Mouse (Mus musculus) left cerebral cortex, postnatal 36 days (tissue): ENCODE measurements around the gene H2afx. TPM values are rescaled to one million over a fixed set of nuclear protein-coding genes. Genes with fewer than 3 reads are reported as not detected.
A peak's percentile ranks its signal among the peaks of the same experiment; 100 is the strongest.
"Not testable (repeated sequence)": the region's sequence is repeated elsewhere in the genome, so short reads cannot be mapped to it uniquely, and the experiment has no call there.

Source experiments
- DNase-seq, 2 experiments: peaks; one replicate each; pipeline ENCODE4 v3.0.0; 2021 to 2022; ENCODE audit warnings: low spot score in 2 of 2, mixed read lengths in 1 of 2
- intact Hi-C: fragments of 180-260 bp; cut with DNase I; formaldehyde crosslinking; loops from one replicate; pipeline ENCODE4 v1.15.1; 2025
- total RNA-seq, 2 experiments: library from RNA; stranded (reverse); gene quantifications; 2 replicates each; pipeline ENCODE4 v1.2.3; 2021

Gene H2afx
- total RNA-seq, 2 experiments from 2014 or later = 53.2 to 62.5 TPM

DNA sequence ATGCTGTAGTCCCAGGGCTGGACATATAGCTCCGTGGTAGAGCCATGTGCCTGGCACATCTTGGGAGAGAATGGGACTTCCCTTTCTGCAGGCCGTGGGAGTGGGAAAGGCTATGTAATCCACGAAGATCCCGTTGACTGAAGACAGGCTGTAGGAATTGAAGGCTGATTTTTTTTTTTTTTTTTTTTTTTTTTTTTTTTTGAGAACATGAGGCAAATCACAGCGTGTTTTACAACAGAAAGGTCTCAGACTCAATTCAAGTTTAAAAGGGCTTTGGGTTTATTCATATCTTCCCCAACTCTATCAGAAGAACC is 1.6 kb downstream of the H2afx start:
- no peak for DNase-seq
- intact Hi-C loops = loop anchor here (10.0 kb wide), 1 partner anchor 101 kb away; the partner anchor contains the start of gene Cbl

DNA sequence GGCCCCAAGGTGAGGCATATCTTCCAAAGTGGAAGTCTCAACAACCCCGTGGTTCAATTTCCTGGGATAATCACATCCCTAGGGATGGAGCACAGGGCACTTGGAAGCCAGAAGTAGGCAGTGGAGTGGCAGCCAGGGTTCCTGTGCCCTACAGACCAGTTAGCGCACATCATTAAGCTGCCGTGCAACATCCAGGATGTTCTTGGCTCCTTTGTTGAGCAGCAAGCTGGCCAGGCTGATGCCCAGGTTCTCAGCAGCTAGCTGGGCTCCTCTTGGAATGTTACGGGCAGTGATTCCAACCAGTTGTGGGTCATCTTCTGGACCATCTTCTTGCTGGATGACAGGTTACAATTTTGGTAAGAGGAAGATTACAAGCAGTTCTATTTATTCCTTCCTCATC is 2.0 kb downstream of the H2afx start:
- intact Hi-C loops = loop anchor here (10.0 kb wide), 1 partner anchor 102 kb away; the partner anchor contains the start of gene Cbl

DNA sequence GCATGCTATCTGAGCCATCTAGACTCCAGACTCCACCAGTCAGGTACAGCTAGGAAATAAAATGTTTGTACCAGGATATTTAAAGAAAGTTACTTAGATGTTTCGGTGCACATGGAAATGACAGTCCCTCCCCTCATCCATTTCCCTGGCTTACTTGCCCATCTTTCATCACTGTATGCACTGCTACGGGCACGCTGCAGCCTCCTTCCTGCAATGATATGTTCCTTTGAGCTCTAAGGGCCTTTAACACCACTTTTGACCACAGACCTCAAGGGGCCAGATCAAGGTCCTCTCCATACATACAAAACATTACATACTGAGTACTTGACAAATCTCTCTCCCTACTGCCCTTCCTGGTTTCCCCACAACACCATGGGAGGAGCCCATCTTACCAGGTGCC is 2.5 kb downstream of the H2afx start:
- intact Hi-C loops = loop anchor here (10.0 kb wide), 1 partner anchor 102 kb away; the partner anchor contains the start of gene Cbl

More for the DNA sequence above, 2.0 kb downstream of the H2afx start:
- DNase-seq = not testable (repeated sequence)

DNA sequence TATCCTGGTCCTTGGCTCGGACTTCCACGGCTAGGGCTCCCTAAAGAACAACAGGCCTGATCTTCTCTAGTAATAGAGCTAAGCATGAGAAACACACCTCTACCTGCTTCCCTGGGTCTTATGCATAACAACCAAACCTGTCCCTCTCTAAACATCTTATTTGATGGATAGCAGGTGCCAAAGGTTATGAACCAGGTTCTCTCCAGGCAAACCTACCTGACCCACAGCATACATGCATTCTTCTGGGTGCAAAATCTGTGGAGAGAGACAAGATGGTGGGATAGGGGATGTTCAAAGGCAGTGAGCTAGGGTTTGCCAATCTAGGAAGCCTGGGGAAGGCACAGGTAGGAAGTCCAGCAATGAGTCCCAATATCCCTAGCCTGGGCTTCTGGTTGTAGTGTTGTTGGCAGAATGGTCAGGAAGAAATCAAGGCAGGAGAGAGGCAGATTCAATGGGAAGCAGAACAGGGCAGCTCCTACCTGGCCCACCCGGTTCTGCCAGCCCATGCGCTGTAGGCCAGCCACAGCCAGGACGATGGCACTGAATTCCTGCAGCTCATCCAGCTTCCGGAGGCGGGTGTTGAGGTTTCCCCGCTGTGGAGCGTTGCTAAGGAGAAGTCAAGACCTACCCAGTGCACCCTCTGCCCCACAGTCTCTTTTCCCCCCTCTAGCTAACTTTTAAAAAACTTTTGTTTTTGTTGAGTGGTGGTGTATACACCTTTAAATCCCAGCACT is 3.1 kb downstream of the H2afx start:
- DNase-seq = no peak
- intact Hi-C loops = loop anchor here (10.0 kb wide), 1 partner anchor 103 kb away; the partner anchor contains the start of gene Cbl

More for the DNA sequence above, 2.5 kb downstream of the H2afx start:
- DNase-seq = no peak

DNA sequence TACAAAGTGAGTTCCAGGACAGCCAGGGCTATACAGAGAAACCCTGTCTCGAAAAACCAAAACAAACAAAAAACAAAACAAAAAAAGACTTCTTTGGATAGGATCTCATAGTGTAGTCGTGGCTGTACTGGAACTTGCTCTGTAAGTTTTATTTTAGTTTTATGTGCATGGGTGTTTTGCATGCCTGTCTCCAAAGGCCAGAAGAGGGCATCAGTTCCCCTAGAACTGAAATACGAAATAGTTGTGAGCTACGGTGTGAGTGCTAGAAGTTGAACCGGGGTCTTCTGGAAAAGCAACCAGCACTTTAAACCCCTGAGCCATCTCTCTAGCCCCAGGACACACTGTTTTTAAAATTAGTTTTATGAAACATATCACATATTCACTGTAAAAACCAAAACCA is 4.1 kb downstream of the H2afx start:
- no peak for DNase-seq
- intact Hi-C loops = loop anchor here (10.0 kb wide), 1 partner anchor 104 kb away; the partner anchor contains the start of gene Cbl

DNA sequence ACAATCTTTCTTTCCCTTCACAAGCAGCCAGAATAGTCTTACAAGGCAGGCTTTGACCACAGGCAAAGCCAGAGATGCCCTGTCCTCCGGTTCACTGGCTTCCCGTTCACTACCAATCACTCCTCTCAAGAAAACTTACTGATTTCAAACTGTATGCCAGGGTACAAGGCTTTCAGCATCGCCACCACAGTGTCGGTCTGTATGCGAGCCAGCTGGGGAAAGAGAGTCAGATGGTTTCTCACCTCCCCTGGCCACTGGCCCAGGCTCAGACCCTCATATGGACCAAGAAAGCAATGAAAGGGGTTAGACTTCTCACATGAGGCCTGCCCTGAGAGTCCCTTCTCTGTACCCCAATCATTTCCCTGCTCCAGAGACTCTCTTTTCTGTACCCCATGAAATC is 7.0 kb downstream of the H2afx start:
- no peak for DNase-seq
- intact Hi-C loops = no loop called here

DNA sequence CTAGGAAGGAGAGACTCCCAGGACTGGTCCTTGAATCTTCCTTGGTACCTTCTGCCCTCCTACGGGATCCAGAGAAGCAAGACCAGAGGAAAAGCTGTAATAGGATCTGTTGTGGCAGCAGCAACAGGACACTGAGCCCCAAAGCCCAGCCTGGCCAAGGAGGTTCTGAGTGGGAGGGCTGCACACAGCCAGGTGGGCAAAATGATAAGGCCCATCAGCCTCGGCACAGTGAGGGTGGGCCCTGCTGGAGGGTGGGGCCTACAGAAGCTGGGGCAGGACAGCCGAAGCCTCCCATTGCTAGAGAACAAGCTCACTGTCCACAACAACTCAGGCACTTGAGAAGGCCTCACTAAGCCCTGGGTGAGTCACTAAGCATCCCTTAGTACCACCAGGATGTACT is 7.7 kb downstream of the H2afx start:
- no peak for DNase-seq
- intact Hi-C loops = no loop called here

DNA sequence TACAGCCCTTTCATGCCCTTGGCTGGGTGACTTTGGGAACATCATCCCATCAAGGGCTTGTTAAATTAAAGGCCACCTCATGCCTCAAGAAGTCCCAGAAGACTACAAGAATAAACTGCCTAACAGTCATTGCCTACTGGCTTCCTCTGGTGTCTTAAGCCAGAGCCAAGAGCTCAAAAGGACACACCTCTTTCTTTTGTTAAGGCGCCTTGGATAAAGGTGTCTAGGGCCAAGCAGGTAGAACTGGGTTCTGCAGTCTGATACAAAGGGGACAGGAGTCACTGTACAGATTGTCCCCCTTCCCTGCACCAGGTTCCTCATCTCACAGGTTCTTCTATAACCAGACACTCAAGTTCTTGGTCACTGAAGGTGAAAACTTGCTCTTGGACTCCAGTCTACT is 8.1 kb downstream of the H2afx start:
- intact Hi-C loops = no loop called here

DNA sequence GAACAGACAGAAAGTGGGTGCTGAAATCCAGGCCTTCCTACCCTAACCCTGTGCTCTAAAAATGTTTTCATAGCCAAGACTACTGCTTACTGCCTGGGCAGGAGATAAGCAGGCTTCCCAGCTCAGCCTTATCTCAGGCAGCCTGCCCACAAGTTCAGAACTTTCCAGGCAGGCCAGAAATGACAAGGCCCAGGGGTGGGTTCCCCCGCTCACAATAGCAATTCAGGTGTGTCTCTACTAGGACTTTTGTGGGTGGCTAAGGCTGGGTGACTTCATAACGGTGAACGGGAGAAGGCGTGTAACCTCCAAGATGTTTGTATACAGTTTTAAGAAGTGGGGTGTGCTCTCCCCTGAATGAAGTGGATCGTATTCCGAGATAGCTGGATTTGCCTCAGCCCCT is 8.8 kb downstream of the H2afx start:
- intact Hi-C loops = no loop called here
- DNase-seq = no peak

More for the DNA sequence above, 8.1 kb downstream of the H2afx start:
- DNase-seq = no peak

DNA sequence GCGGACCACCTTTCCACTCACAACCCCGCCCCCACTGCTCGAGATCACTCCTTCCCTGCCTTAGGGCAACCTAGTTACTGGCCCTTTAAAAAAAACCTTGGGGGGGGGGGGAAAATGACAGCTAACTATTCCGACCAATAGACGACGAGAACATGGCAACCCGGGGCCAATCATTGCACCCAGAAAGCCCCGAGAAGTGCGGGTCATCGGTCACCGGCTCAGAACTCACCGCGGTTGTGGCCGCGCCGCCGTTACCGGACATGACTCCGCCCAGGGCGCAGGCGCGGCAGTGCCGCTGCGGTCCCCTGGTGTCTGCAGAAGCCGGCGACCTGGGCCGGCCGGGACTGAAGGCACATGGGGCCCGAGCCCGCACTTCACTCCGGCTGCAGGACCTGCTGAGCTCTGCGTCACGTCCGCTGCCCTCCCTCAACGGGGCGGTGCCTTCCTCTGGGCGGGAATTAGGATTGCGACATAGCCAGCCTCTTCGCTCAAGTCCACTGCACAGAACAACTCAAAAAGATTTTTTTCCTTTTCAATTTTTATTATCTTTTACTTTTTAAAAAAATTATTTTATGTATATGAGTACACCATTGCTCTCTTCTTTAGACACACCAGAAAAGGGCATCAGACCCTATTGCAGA is 9.4 kb downstream of the H2afx start, which contains the start of gene Hmbs:
TSS of gene Hmbs (minus strand) at position 448 of the 641 bp plus-strand sequence.
- peak; percentile 92 to 93 for DNase-seq
- intact Hi-C loops = no loop called here

DNA sequence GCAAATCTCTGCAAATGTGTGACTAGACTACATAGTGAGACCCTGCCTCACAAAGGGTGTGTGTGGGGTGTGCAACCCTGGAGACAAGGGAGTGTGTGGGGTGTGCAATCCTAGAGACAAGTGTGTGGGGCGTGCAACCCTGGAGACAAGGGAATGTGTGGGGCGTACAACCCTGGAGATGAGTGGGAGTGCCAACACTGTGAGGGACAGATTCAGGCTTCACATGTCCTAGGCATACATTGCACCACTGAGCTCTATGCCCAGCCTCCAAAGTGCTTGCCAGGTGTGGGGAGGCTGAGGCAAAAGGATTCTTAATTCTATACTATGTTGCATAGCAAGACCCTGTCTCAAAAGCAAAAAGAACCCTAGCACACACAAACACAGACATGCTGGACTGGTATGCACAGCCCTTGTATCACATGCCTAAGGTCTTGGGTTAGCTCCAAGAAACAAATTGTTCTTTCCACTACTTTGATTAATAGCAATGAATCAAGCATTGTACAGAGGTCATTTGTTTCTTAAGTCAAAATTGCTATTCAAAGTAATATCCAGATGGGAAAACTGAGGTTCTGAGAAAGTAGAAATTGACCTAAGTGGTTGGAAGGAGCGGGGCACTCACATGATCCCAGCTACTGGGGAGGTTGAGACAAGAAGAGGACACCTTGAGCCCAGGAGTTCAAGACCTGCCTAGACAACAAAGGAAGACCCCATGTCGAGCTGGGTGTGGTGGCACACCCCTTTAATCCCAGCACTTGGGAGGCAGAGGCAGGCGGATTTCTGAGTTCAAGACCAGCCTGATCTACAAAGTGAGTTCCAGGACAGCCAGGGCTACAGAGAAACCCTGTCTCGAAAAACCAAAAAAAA is 11.3 kb downstream of the H2afx start:
- intact Hi-C loops = no loop called here
- DNase-seq = no peak

DNA sequence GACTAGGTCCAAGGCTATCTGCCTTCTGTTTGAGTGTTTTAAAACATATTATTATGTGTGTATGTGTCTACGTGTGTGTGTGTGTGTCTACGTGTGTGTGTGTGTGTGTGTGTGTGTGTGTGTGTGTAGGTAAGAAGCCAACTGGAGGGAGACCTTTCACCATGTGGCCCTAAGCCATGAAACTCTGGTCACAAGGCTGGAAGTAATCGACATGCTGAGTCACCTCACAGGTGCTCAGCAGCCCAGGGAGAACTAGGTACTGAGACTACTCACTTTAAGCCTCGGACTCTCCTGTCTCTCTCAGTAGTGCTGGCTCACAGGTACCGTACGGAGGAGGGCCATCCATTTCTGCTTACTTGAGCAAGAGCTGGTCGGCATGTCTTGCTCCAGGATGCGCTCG is 12.7 kb downstream of the H2afx start:
- intact Hi-C loops = no loop called here

DNA sequence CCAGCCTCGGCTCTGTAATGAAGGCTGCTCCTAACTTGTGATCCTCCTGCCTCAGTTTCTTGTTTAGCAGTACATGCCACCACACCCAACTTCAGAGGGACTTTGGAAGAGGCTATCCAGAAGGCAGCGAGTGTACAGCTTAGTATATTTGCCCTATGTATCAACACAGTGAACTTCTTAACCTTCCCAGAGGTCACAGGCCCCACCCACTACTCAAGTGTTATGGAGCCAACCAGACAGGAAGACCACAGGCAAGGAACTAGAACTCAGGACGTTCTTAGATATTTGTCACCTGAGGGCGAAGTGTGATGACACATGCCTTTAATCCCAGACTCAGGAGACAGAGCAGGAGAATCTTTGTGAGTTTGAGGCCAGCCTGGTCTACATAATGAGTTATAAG is 13.1 kb downstream of the H2afx start:
- intact Hi-C loops = no loop called here
- DNase-seq = no peak

More for the DNA sequence above, 12.7 kb downstream of the H2afx start:
- no peak for DNase-seq

DNA sequence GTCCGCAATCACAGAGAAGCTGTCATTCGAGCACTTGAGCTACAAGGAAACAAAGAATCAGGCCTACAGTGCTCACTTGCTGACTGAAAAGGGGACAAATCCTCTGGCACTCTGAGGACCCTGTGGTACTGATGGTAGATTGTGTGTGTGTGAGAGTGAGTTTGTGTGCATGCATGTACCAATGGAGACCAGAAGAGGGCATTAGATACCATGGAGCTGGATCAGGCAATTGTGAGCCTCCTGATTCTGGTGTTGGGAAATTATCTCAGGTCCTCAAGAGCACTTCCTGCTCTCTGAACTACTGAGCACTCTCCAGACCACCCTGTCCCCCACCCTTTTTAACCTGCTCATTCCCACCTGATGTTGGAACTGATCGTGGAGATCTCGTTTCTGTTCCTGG is 14.1 kb downstream of the H2afx start:
- intact Hi-C loops = no loop called here
- no peak for DNase-seq

DNA sequence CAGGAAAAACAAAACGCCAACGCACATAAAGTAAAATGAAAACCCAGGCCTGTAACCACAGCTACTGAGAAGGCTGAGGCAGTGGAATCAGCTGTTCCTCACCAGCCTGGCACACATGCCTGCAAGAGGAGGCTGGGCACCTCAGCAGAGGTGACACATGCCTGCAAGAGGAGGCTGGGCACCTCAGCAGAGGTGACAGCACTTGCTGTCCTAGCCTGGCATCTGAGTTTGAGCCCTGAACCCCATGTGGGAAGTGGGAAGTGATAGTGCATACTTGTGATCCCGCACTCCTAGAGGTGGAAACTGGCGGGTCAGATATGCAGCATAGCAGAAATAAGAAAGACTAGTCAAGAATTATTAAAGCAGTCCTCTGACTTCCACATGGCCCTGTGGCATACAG is 16.9 kb downstream of the H2afx start:
- intact Hi-C loops = no loop called here
- no peak for DNase-seq

DNA sequence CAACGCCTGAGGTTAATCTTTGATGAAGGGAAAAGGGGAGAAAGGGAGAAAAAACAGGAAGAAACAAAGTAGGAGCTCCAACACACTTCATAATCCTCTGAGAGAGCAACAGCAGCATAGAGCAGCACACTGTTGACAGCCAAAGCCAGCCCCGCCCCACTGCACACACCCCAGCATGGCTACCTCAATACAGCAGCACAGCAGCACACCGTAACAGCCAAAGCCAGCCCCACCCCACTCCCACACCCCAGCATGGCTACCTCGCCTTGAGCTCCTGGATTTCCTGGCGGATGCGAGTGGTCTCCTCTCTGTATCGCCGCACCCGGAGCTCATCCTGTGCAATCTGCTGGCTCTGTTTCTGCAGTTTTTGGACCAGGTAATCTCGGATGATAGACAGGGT is 17.8 kb downstream of the H2afx start:
- intact Hi-C loops = no loop called here
- DNase-seq = no peak

DNA sequence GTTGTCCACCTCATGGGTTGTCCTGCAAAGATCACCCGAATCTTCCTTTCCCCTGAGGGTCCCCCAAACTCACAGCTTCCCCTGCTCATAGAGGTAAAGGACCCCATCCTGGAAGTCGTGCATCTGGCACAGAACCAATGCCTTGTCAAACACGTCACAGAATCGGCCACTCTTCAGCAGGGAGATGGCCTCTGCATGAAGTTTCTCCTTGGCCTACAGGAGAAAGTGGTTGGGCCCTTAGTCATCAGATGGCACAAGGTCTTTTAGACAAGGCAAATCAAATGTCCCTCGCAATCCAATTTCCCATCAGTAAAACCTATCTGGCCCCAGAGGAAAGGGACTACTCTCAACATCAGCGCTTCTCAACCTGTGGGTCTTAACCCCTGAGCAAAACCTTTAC is 18.6 kb downstream of the H2afx start:
- no peak for DNase-seq
- intact Hi-C loops = no loop called here

DNA sequence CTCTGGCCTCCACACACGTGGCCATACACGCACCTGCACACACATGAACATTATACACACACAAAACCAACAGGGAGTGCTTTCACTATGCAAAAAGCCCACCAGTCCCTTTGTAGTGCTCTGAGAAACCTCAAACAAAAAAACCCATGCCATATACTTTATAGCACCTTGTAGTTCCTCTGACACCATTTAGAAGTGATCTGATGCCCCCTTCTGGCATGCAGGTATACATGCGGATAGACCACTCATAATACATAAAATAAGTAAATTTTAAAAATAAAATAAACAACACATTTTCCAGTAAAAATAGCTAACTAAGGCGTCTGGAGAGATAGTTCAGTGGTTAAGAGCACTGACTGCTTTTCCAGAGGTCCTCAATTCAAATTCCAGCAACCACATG is 22.7 kb downstream of the H2afx start:
- intact Hi-C loops = no loop called here
- DNase-seq = no peak

DNA sequence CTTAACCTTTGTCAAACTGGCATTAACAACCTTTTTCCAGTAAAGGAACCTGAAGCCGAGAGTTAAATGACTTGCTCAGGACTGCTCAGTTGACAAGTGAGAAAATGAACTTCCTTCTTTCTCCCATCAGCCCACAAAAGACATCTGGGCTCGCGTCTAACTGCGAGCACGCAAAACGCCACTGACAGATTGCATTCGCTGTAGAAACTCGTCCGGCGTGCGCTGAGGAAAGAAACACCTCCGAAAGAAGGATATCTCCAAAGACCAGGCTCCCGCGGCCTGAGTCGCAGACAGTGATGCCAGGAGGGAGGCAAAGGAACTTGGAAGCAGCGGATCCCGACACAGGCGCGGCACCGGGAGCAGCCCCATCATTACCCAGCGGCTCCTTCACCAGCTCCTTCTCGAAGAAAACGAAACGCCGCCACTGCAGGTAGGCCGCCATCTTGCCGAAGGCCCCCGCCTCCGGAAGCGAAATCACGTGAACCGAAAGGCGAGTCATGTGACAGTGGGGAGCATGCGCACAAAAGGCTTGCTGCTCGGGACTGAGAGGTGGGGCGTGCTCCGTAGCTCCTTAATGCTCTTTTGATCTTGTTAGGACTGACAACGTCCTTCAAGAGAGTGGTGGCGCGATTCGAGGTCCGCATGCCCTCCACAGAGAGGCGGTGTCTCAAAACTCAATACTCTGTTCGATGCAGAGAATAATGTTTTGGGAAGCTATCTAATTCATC is 26.9 kb downstream of the H2afx start, which contains the start of gene Vps11:
TSS of gene Vps11 (minus strand) at position 481 of the 728 bp plus-strand sequence.
- peak; percentile 91 to 94 for DNase-seq
- intact Hi-C loops = no loop called here
